Mouse (Mus musculus): ENCODE measurements around the gene Clint1. TPM values are rescaled to one million over a fixed set of nuclear protein-coding genes. Genes with fewer than 3 reads are reported as not detected.

Clint1 gene
- total and polyA plus RNA-seq, 2 experiments from 2014 or later = 27.6 to 34.5 TPM

- Histone ChIP-seq H3K27ac (ENCODE audit: low read depth, low read length) (no peak overlapping the region), H3K9me3 (ENCODE audit: low read length) (no peaks in the 10 kb centered on the region), H3K4me2 (ENCODE audit: low read depth, low read length, poor library complexity, severe bottlenecking) (no peak overlapping the region), H3K9ac (replicated peaks; ENCODE audit: low read length, poor library complexity, severe bottlenecking) (no peak overlapping the region), H3K4me3 (ENCODE audit: low read depth, low read length) (no peak overlapping the region), H3K36me3 (ENCODE audit: insufficient read depth, low read length) (no peaks in the 10 kb centered on the region), H3K27me3 (ENCODE audit: insufficient read depth, low read length) (no peaks in the 10 kb centered on the region), H3K4me1 (ENCODE audit: insufficient read depth, low read length) (peaks cover 6% of the 10 kb centered on the region; the same call in 1 of the 2 replicates)
- DNase-seq (ENCODE audit: low spot score) = no peak
- TF ChIP-seq CTCF (IDR thresholded peaks at IDR 0.05) = no peak
- no peak for ATAC-seq (ENCODE audit: low FRiP score)
- 89% methylated on average over 7 of the region's 7 CpGs for WGBS
Observed at GRCm38 (mm10) chr11:45854381-45854780, 2.5 kb downstream of the Clint1 start.

- Histone ChIP-seq H3K4me1 (ENCODE audit: insufficient read depth, low read length) (peaks cover 6% of the 10 kb centered on the region; the same call in 1 of the 2 replicates), H3K4me3 (ENCODE audit: low read depth, low read length) (no peak overlapping the region), H3K9me3 (ENCODE audit: low read length) (no peaks in the 10 kb centered on the region), H3K36me3 (ENCODE audit: insufficient read depth, low read length) (no peaks in the 10 kb centered on the region), H3K4me2 (ENCODE audit: low read depth, low read length, poor library complexity, severe bottlenecking) (no peak overlapping the region), H3K9ac (replicated peaks; ENCODE audit: low read length, poor library complexity, severe bottlenecking) (no peak overlapping the region), H3K27ac (ENCODE audit: low read depth, low read length) (no peak overlapping the region), H3K27me3 (ENCODE audit: insufficient read depth, low read length) (no peaks in the 10 kb centered on the region)
- no peak for TF ChIP-seq CTCF (IDR thresholded peaks at IDR 0.05)
- ATAC-seq (ENCODE audit: low FRiP score) (no peak), DNase-seq (ENCODE audit: low spot score) (no peak)
- WGBS = 77% methylated on average over 7 of the region's 7 CpGs
Observed at GRCm38 (mm10) chr11:45855407-45856148, 3.7 kb downstream of the Clint1 start.

- ATAC-seq (ENCODE audit: low FRiP score) (no peak), DNase-seq (ENCODE audit: low spot score) (no peak)
- Histone ChIP-seq H3K4me2 (ENCODE audit: low read depth, low read length, poor library complexity, severe bottlenecking) (no peak overlapping the region), H3K9ac (replicated peaks; ENCODE audit: low read length, poor library complexity, severe bottlenecking) (no peak overlapping the region), H3K4me3 (ENCODE audit: low read depth, low read length) (no peak overlapping the region), H3K27ac (ENCODE audit: low read depth, low read length) (no peak overlapping the region), H3K4me1 (ENCODE audit: insufficient read depth, low read length) (peaks cover 6% of the 10 kb centered on the region; the same call in 1 of the 2 replicates), H3K36me3 (ENCODE audit: insufficient read depth, low read length) (no peaks in the 10 kb centered on the region), H3K27me3 (ENCODE audit: insufficient read depth, low read length) (no peaks in the 10 kb centered on the region), H3K9me3 (ENCODE audit: low read length) (no peaks in the 10 kb centered on the region)
- WGBS = 78% methylated on average over 6 of the region's 6 CpGs
- no peak for TF ChIP-seq CTCF (IDR thresholded peaks at IDR 0.05)
Observed at GRCm38 (mm10) chr11:45856149-45856516, 4.3 kb downstream of the Clint1 start.

GRCm38 (mm10) chr11:45861334-45861733, 9.5 kb downstream of the Clint1 start:
- Histone ChIP-seq H3K4me3 (ENCODE audit: low read depth, low read length) (no peak overlapping the region), H3K27ac (ENCODE audit: low read depth, low read length) (no peak overlapping the region), H3K27me3 (ENCODE audit: insufficient read depth, low read length) (no peaks in the 10 kb centered on the region), H3K9ac (replicated peaks; ENCODE audit: low read length, poor library complexity, severe bottlenecking) (no peak overlapping the region), H3K4me2 (ENCODE audit: low read depth, low read length, poor library complexity, severe bottlenecking) (no peak overlapping the region), H3K4me1 (ENCODE audit: insufficient read depth, low read length) (no peaks in the 10 kb centered on the region), H3K9me3 (ENCODE audit: low read length) (no peaks in the 10 kb centered on the region), H3K36me3 (ENCODE audit: insufficient read depth, low read length) (no peaks in the 10 kb centered on the region)
- WGBS = 91% methylated on average over 7 of the region's 7 CpGs
- ATAC-seq (ENCODE audit: low FRiP score) (no peak), DNase-seq (ENCODE audit: low spot score) (no peak)
- no peak for TF ChIP-seq CTCF (IDR thresholded peaks at IDR 0.05)

GRCm38 (mm10) chr11:45864409-45864808, 12.6 kb downstream of the Clint1 start:
- H3K27me3 ChIP-seq (ENCODE audit: insufficient read depth, low read length) = no peaks in the 10 kb centered on the region
- WGBS = 95% methylated on average over 3 of the region's 3 CpGs
- H3K4me3 ChIP-seq (ENCODE audit: low read depth, low read length) = no peak overlapping the region
- H3K36me3 ChIP-seq (ENCODE audit: insufficient read depth, low read length) = no peaks in the 10 kb centered on the region
- TF ChIP-seq CTCF (IDR thresholded peaks at IDR 0.05) = no peak
- DNase-seq (ENCODE audit: low spot score) (no peak), ATAC-seq (ENCODE audit: low FRiP score) (no peak)
- H3K9me3 ChIP-seq (ENCODE audit: low read length) = no peaks in the 10 kb centered on the region
- H3K9ac ChIP-seq (replicated peaks; ENCODE audit: low read length, poor library complexity, severe bottlenecking) = no peak overlapping the region
- no peak overlapping the region for H3K27ac ChIP-seq (ENCODE audit: low read depth, low read length)
- H3K4me1 ChIP-seq (ENCODE audit: insufficient read depth, low read length) = no peaks in the 10 kb centered on the region
- no peak overlapping the region for H3K4me2 ChIP-seq (ENCODE audit: low read depth, low read length, poor library complexity, severe bottlenecking)

GRCm38 (mm10) chr11:45865861-45866260, 14.0 kb downstream of the Clint1 start:
- WGBS = 94% methylated on average over 2 of the region's 2 CpGs
- H3K4me1 ChIP-seq (ENCODE audit: insufficient read depth, low read length) = no peaks in the 10 kb centered on the region
- no peak overlapping the region for H3K9ac ChIP-seq (replicated peaks; ENCODE audit: low read length, poor library complexity, severe bottlenecking)
- no peak overlapping the region for H3K4me3 ChIP-seq (ENCODE audit: low read depth, low read length)
- H3K36me3 ChIP-seq (ENCODE audit: insufficient read depth, low read length) = no peaks in the 10 kb centered on the region
- no peak overlapping the region for H3K27ac ChIP-seq (ENCODE audit: low read depth, low read length)
- TF ChIP-seq CTCF (IDR thresholded peaks at IDR 0.05) = no peak
- no peaks in the 10 kb centered on the region for H3K27me3 ChIP-seq (ENCODE audit: insufficient read depth, low read length)
- H3K4me2 ChIP-seq (ENCODE audit: low read depth, low read length, poor library complexity, severe bottlenecking) = no peak overlapping the region
- DNase-seq (ENCODE audit: low spot score) (no peak), ATAC-seq (ENCODE audit: low FRiP score) (no peak)
- no peaks in the 10 kb centered on the region for H3K9me3 ChIP-seq (ENCODE audit: low read length)

Measured in midbrain, postnatal 0 days (tissue).